Mouse (Mus musculus) frontal cortex, adult 2 months (tissue): ENCODE measurements around the gene Tead2. TPM values are rescaled to one million over a fixed set of nuclear protein-coding genes. Genes with fewer than 3 reads are reported as not detected.
A peak's percentile ranks its signal among the peaks of the same experiment; 100 is the strongest.
"Not testable (repeated sequence)": the region's sequence is repeated elsewhere in the genome, so short reads cannot be mapped to it uniquely, and the experiment has no call there.

ENCODE experiments used
- DNase-seq, 2 experiments: peaks; one replicate each; pipeline ENCODE4 v3.0.0; 2022; ENCODE audit warnings: low spot score in 1 of 2; ENCODE audit errors: extremely low spot score in 1 of 2
- polyA plus RNA-seq: library from polyadenylated mRNA; depleted of rRNA; stranded (reverse); fragments of >200 nt; gene quantifications from 2 replicates; pipeline ENCODE4 v1.2.3, GENCODE M21; 2012; rRNA removed

Gene Tead2
- polyA plus RNA-seq, 1 experiment = 9.6 TPM

DNA sequence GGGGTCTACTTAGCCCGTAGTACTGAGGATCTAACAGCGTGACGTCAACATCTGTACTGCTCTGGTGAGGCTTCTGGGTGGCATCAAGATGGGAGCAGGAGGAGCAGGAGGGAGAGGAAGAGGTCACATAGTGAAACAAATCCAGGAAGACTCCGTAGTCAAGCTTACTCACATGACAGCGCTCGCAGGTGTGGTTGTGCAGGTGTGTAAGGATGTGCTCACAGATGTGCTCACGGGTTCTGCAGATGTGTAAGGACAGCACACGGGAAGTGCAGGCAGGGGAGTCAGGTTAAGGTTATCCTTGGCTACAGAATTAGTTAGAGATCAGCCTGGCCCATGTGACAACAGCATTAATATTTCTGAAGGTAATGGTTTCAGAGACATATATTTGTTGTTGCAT, 38.3 kb downstream of the Tead2 start:
- DNase-seq = no peak

DNA sequence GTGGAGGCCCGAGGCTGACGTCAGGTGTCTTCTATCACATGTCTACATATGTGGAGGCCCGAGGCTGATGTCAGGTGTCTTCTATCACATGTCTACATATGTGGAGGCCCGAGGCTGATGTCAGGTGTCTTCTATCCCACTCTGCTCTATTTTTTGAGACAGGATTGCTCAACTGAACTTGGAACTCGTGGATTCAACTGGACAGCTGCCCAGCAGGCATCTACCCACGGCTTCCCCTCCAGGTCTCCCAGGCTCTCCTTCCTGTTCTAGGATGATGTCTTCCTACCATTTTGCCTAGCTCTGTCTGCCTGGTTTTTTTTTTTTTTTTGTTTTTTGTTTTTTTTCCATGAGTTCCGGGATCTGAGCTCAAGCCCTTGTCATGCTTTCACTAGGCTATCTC, 40.3 kb downstream of the Tead2 start:
- not testable (repeated sequence) for DNase-seq

DNA sequence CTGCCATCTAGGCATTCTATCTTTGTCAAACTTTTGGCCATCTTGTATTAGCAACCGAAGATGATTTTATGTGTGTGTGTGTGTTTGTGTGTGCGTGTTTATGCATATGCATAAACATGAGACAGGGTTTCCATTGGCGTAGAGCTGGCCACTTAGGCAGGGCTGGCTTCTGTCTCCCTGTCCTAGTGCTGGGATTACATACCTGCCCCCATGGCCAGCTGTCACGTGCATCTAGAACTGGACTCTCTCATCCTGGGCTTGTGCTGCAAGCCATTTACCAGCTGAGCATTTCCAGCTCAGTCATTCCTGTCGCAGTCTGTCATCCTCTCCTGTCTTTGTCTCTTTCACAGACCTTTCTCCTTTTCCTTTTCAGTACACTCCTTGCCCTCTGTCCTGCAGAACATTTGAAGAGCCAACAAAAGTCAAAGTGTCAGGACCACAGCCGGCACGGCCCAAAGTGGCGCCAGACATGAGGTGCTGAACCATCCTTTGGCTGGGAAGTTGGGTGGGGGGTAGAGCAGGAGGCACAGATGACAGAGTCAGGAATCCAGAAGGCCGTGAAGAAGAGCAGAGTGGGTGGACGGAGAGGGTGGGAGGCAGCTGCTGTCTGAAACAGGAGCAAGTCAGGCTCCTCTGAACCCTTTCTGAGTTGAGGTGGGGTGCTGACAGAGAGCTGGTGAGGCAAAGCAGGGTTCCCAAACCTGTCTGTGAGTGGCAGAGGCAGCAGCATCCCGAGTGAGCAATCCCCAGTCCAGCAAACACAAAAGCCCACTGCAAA, 41.7 kb downstream of the Tead2 start:
- peak; percentile 60 to 72 for DNase-seq

DNA sequence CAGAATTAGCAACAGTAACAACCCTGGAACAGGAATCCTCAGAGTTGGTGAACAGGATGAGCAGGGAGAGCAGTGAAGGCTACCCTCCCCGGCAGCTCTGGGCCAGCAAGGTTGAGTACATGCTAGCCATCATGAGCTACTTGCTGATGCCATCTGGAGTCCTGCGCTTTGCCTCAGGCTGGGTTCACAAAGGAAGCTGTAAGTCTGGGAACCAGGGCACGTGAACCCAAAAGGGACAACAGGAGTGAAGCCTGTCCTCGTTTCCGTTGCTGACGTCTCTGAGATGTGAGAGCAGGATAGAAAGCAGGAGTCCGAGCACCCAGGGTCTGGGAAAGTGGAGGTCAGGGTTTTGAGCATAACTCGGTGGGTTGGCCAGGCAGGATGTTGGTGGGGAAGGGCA, 43.7 kb downstream of the Tead2 start:
- no peak for DNase-seq

DNA sequence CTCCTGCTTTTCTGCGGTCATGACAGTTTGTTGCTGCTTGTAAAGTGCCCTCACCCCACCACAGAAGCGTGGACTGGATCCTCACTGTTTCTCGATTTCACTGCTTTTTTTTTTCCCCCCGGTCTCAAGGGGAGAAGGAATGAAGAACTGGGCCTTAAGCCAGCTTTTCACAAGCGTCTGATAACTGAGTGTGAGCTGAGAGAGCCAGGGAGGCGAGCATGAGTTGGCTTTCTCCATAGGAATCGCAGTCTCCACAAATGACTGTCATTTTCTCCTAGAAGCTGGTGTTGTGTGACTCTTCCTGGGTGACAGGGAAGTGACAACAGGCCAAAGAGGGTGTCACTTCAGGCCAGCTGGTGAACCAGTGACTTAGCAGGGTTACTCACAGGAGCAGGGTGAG, 46.7 kb downstream of the Tead2 start:
- DNase-seq = peak in 1 of 2 experiments; percentile 41

DNA sequence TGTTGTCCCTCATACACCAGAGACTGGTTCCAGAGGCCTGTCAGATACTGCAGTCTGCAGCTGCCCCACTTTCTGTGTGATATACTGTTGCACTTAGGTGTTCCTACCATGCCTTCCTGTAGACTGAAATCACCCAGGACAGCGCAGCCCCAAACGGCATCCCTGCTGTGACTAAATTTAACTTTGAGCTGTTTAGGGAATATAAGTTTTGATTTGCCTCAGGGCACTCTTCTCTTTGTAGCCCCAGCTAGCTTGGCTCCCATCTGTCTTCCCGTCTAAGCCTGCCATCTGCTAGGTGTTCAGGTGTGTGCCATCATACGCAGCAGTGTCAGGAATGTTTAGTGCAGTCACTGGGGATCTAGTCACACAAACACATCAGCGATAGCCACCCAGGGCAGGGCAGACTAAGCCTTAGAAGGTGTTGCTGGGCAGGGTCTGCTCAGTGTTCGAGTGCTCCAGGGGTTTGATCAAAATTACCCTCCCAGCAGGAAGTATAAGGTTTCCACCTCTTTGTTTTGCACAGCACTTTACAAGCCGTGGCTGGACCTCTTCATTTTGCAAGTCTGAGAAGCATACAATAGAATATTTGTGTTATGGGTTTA, 47.6 kb downstream of the Tead2 start:
- no peak for DNase-seq

DNA sequence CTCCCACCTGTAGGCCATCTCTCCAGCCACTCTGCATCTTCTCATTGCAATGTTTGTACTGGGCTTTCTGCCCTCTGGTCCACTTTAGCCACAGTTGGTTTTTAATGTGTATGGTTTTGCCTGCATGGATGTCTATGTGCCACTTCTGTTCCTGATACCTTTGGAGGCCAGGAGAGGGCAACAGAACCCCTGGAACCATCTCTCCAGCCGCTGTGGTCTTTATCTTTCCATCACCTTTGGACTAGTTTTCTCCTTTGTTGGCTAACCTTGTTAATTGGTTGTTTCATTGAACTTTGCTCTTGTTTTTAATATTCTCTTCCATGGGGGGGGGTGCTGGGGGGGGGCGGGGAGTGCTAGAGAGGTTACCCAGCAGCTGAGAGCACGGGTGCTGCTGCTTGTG, 48.8 kb downstream of the Tead2 start:
- no peak for DNase-seq

DNA sequence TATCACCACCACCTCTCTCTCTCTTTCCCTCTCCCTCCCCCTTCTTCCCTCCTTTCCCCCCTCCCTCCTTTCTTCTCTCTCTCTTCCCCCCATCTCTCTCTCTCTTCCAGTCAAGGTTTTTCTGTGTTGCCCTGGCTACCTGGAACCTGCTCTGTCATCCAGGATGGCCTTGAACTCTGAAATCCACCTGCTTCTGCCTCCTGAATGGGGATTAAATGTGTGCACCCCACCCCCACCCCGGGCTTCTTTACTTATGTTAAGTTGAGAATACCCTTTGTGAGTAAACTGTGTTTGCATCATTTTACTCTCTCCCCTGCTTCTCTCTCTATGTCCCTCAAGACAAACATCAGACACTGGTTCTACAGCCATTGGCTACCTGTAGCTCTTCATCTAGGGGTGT, 50.0 kb downstream of the Tead2 start:
- DNase-seq = no peak

DNA sequence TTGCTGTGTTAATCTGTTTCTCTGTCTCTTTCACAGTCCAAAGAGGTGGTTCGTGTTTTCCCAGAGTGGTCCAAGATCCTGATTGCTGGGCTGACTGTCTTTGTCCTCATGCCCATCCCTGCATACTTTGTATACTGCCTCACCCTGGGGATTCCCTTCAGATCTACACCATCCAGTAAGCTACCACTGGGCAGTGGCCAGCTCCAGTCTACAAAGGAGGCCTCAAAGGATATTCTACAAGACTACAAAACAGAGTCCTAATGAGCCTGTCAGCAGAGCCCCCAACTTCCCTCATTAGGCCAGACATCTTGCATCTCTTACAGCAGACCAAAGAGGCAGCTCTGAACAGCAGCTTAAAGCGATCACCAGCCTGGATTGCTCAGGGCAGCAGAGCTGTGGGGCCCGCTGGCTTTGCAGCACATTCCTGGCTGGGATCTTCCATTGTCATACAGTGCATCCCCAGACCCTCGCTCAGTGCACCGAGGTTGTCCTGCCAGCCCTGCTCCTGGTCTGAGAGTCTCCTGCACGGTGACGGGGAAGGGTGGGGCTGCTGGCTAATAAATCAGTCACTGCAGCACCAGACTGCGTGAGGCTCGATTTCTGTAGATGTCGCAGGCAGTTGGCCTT, 57.3 kb downstream of the Tead2 start:
- no peak for DNase-seq

DNA sequence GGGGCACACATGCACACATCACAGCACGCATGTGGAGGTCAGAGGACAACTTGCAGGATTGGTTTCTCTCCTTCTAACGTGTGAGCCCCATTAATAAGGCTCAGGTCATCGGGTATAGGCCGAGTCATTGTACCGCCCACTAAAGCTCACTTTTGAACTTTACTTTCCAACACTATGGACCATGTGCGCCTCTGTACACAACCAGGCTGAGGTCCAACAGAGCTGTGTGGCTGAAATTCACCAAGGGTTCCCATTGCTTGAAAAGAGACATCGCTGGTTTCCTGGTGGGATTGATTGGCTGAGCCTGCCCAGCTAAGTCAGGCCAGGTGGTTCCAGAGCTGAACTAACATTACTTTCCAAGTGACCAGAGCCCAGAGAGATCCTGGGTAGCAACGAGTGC, 58.1 kb downstream of the Tead2 start:
- no peak for DNase-seq

DNA sequence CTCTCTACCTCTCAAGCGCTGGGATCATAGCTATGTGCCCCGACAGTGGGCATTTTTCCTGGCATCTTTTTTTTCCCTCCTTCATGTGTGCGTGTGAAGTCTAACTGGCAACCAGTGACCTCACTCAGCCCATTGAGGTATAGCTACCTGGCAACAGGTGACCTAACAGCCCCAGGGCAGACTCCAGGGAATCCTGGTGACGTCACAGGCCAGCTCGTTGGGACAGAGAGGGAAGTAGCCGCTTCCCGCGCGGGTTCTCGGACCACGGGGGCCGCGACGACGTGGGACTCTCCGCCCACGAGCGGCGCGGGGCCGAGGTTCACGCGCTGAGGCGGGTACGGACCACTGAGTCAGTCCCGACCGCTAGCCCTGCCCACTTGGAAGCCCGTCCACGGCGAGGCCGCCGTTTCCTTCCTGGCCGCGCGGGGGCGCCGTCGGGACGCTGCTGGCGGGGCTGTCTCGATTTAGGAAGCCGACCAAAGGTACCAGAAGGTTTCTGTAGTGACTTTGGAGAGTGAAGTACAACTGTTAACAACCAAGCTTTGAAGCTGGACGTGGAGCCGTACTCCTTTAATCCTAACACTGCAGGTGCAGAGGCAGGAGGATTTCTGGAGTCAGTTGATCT, 61.7 kb downstream of the Tead2 start, which contains the start of gene Slc6a21:
Slc6a21 (plus strand) TSS at position 378 of the 625 bp plus-strand sequence.
- peak in 1 of 2 experiments; percentile 82 for DNase-seq

Other genes starting within 250 kb of the Tead2 start
- gene Cpt1c, start 240.9 kb upstream of the Tead2 start, polyA plus RNA-seq = 151 TPM in 2 replicates
- 217 and 232 TPM in 2 replicates for gene Prmt1, start 229.2 kb upstream of the Tead2 start, polyA plus RNA-seq
- gene Irf3, start 218.1 kb upstream of the Tead2 start, polyA plus RNA-seq = 88.4 and 88.6 TPM in 2 replicates
- gene Bcl2l12, start 217.0 kb upstream of the Tead2 start, polyA plus RNA-seq = 5.4 and 5.9 TPM in 2 replicates
- 126 and 127 TPM in 2 replicates for gene Scaf1, start 199.4 kb upstream of the Tead2 start, polyA plus RNA-seq
- gene Rras, start 197.8 kb upstream of the Tead2 start, polyA plus RNA-seq = 27.6 and 32.5 TPM in 2 replicates
- 20.5 and 22.4 TPM in 2 replicates for gene Prr12, start 162.9 kb upstream of the Tead2 start, polyA plus RNA-seq
- gene Nosip, start 153.3 kb upstream of the Tead2 start, polyA plus RNA-seq = 81.7 and 86.5 TPM in 2 replicates
- gene Prrg2, start 153.1 kb upstream of the Tead2 start, polyA plus RNA-seq = 15.5 and 15.6 TPM in 2 replicates
- gene Rcn3, start 123.5 kb upstream of the Tead2 start, polyA plus RNA-seq = 13.4 and 16.9 TPM in 2 replicates
- gene Fcgrt, start 111.9 kb upstream of the Tead2 start, polyA plus RNA-seq = 34.0 and 34.2 TPM in 2 replicates
- gene Rps11, start 91.3 kb upstream of the Tead2 start, polyA plus RNA-seq = 383 and 419 TPM in 2 replicates
- gene Rpl13a, start 87.0 kb upstream of the Tead2 start, polyA plus RNA-seq = 1,438 and 1,804 TPM in 2 replicates
- 0.06 and 0.12 TPM in 2 replicates for gene Gm45713, start 79.5 kb upstream of the Tead2 start, polyA plus RNA-seq
- gene Flt3l, start 79.3 kb upstream of the Tead2 start, polyA plus RNA-seq = 25.2 and 29.6 TPM in 2 replicates
- gene Pih1d1, start 61.5 kb upstream of the Tead2 start, polyA plus RNA-seq = 54.2 and 61.5 TPM in 2 replicates
- gene Aldh16a1, start 61.2 kb upstream of the Tead2 start, polyA plus RNA-seq = 10.1 and 10.8 TPM in 2 replicates
- gene Slc17a7, start 51.8 kb upstream of the Tead2 start, polyA plus RNA-seq = 858 and 911 TPM in 2 replicates
- 0.96 and 3.7 TPM in 2 replicates for gene Gfy, start 36.2 kb upstream of the Tead2 start, polyA plus RNA-seq
- 0.90 and 1.4 TPM in 2 replicates for gene Pth2, start 34.8 kb upstream of the Tead2 start, polyA plus RNA-seq
- 4.1 TPM in 2 replicates for gene Ccdc155, start 10.9 kb upstream of the Tead2 start, polyA plus RNA-seq
- gene Dkkl1, start 3.6 kb upstream of the Tead2 start, polyA plus RNA-seq = 29.5 and 29.9 TPM in 2 replicates
- gene Cd37, start 23.4 kb downstream of the Tead2 start, polyA plus RNA-seq = 10.3 and 11.2 TPM in 2 replicates
- gene Slc6a16, start 25.3 kb downstream of the Tead2 start, polyA plus RNA-seq = 1.1 and 1.2 TPM in 2 replicates
- gene Slc6a21, start 61.8 kb downstream of the Tead2 start, polyA plus RNA-seq = 0.20 and 0.29 TPM in 2 replicates
- 22.6 and 24.5 TPM in 2 replicates for gene Trpm4, start 118.0 kb downstream of the Tead2 start, polyA plus RNA-seq
- gene Hrc, start 119.5 kb downstream of the Tead2 start, polyA plus RNA-seq = 0.60 and 0.61 TPM in 2 replicates
- 114 and 126 TPM in 2 replicates for gene Ppfia3, start 151.3 kb downstream of the Tead2 start, polyA plus RNA-seq
- gene Lin7b, start 154.8 kb downstream of the Tead2 start, polyA plus RNA-seq = 241 and 267 TPM in 2 replicates
- 854 and 909 TPM in 2 replicates for gene Snrnp70, start 180.0 kb downstream of the Tead2 start, polyA plus RNA-seq
- 0.06 TPM in 1 of 2 replicates, not detected in the other for gene Kcna7, start 189.9 kb downstream of the Tead2 start, polyA plus RNA-seq
- 0.12 and 0.23 TPM in 2 replicates for gene Ntf5, start 197.9 kb downstream of the Tead2 start, polyA plus RNA-seq
- gene Lhb, start 205.1 kb downstream of the Tead2 start, polyA plus RNA-seq = not detected in 2 replicates
- gene Gys1, start 219.1 kb downstream of the Tead2 start, polyA plus RNA-seq = 20.5 and 20.9 TPM in 2 replicates
- 46.9 and 47.2 TPM in 2 replicates for gene Ruvbl2, start 222.3 kb downstream of the Tead2 start, polyA plus RNA-seq
- 647 and 719 TPM in 2 replicates for gene Ftl1, start 244.1 kb downstream of the Tead2 start, polyA plus RNA-seq